Mouse (Mus musculus): Measurements from ENCODE around the gene Fam219b. TPM values are rescaled to one million over a fixed set of nuclear protein-coding genes. Genes with fewer than 3 reads are reported as not detected.

Fam219b gene
- polyA plus RNA-seq, 1 experiment from 2014 or later: 13.6 TPM

DNA sequence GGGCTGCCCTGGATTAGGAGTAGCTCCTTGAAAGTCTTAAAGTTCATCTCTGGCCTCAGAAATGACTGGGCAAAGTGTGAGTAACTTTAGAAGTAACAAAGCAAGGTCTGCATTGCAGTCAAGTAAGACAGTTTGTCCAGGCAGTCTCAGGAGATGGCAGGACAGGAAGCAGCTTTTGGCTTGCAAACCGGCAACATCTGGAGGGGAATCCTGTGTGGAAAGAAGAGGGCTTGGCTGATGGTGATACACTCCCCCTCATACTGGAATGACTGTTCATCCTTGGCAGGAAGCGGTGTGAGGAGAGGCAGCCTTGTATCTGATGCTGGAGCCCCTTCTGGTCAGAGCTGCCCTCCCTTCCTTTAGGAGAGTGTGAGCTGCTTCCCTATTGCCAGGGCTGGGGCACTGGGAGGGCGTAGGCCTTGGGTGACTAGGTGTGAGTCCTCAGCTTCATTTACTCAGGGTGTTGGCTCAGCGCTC lies 25.6 kb downstream of the Fam219b start:
- ATAC-seq (replicated peaks; ENCODE audit: low FRiP score, low read depth) (no peak), DNase-seq (ENCODE audit: low spot score) (peak; percentile 82)
- no peak for TF ChIP-seq CTCF (IDR thresholded peaks at IDR 0.05; ENCODE audit: low read depth)

DNA sequence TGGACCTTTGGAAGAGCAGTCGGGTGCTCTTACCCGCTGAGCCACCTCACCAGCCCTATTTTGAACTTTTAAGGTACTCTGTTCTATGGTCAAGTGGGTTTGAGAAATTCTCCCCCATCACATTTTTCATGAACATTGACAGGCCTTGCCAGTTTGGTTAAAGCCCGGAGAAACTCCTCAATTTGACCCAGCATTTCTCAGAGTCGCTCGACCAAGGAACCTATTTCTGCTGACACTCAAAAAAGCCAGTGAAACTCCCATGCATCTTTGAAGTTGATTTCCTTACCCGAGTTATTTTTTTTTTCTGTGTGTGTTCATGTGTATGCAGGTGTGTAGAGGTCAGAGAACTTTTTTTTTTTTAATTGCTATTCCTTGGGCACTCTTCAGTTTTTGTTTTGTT lies 27.3 kb downstream of the Fam219b start:
- Histone ChIP-seq H3K9ac (ENCODE audit: low read depth, low read length) (no peak overlapping the region), H3K36me3 (ENCODE audit: insufficient read depth, low read length) (0 out of 2 replicates have a peak, but pooled peaks cover 11% of the 10 kb centered on the region), H3K4me1 (replicated peaks; ENCODE audit: insufficient read depth, low read length) (peaks cover 37% of the 10 kb centered on the region), H3K27ac (peak overlapping the region; percentile 70), H3K4me2 (ENCODE audit: low read length) (no peak overlapping the region), H3K4me3 (replicated peaks; ENCODE audit: low read depth, low read length) (no peak overlapping the region), H3K9me3 (replicated peaks; ENCODE audit: low read length) (no peaks in the 10 kb centered on the region), H3K27me3 (ENCODE audit: insufficient read depth, low read length) (no peaks in the 10 kb centered on the region)
- DNase-seq (ENCODE audit: low spot score) (peak; percentile 61), ATAC-seq (replicated peaks; ENCODE audit: low FRiP score, low read depth) (no peak)
- WGBS: 42% methylated on average over 6 of the region's 6 CpGs
- no peak for TF ChIP-seq CTCF (IDR thresholded peaks at IDR 0.05; ENCODE audit: low read depth)

More for the DNA sequence above, 25.6 kb downstream of the Fam219b start:
- Histone ChIP-seq H3K27me3 (ENCODE audit: insufficient read depth, low read length) (no peaks in the 10 kb centered on the region), H3K36me3 (ENCODE audit: insufficient read depth, low read length) (0 out of 2 replicates have a peak, but pooled peaks cover under 1% of the 10 kb centered on the region), H3K27ac (peak overlapping the region; percentile 70), H3K9me3 (replicated peaks; ENCODE audit: low read length) (no peaks in the 10 kb centered on the region), H3K4me1 (replicated peaks; ENCODE audit: insufficient read depth, low read length) (peaks cover 37% of the 10 kb centered on the region), H3K9ac (ENCODE audit: low read depth, low read length) (no peak overlapping the region), H3K4me3 (replicated peaks; ENCODE audit: low read depth, low read length) (no peak overlapping the region), H3K4me2 (ENCODE audit: low read length) (peak overlapping the region; percentile 73)
- 29% methylated on average over 4 of the region's 4 CpGs for WGBS

DNA sequence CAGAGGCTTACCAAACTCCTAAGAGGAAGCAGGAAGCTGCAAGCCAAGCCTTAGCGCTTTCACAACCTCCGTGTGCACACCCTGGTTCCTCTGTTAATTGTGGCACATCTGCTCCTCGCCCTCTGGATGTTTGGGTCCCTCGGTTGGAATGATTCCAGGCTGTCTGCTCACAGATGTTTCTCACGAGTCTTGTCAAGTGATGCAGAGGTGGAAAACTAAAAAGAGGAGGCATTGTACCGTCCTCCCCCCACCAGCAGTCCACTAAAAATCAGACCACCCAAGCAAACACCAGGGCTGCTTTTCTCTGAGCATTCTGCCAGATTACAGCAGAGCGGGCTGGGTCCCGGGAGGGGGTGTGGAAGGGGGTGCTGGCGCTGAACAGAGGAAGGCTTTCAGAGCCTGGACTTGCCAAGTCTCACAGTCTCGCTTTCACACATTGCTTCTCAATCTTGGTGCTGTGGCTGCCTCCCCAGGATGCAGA lies 28.5 kb downstream of the Fam219b start:
- 0 out of 2 replicates have a peak, but pooled peaks cover 13% of the 10 kb centered on the region for H3K36me3 ChIP-seq (ENCODE audit: insufficient read depth, low read length)
- no peaks in the 10 kb centered on the region for H3K9me3 ChIP-seq (replicated peaks; ENCODE audit: low read length)
- peak overlapping the region; percentile 70 for H3K27ac ChIP-seq
- H3K4me1 ChIP-seq (replicated peaks; ENCODE audit: insufficient read depth, low read length): peaks cover 34% of the 10 kb centered on the region
- no peak for TF ChIP-seq CTCF (IDR thresholded peaks at IDR 0.05; ENCODE audit: low read depth)
- DNase-seq (ENCODE audit: low spot score) (peak; percentile 28), ATAC-seq (replicated peaks; ENCODE audit: low FRiP score, low read depth) (no peak)
- H3K4me3 ChIP-seq (replicated peaks; ENCODE audit: low read depth, low read length): no peak overlapping the region
- no peak overlapping the region for H3K4me2 ChIP-seq (ENCODE audit: low read length)
- 26% methylated on average over 10 of the region's 10 CpGs for WGBS
- H3K27me3 ChIP-seq (ENCODE audit: insufficient read depth, low read length): no peaks in the 10 kb centered on the region
- H3K9ac ChIP-seq (ENCODE audit: low read depth, low read length): no peak overlapping the region

DNA sequence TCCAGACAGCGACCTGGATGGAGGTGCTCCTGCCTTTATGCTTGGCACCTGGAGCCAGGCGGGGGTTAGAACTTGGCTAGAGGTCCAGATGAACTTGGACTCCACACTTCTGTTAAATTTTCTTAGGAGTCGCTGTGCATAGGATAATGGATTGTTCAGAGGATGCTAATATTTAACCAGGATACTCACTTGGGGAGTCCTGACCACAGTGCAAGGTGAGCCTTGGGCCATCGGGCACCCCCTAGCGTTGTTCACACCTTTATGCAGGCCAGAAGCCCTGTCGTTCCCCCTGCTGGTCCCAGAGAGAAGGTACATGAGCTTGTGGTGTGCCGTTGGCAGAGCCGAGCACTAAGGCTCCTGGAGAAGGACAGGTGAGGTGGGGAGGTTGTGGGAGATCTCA lies 29.5 kb downstream of the Fam219b start:
- Histone ChIP-seq H3K4me3 (replicated peaks; ENCODE audit: low read depth, low read length) (no peak overlapping the region), H3K9me3 (replicated peaks; ENCODE audit: low read length) (no peaks in the 10 kb centered on the region), H3K36me3 (ENCODE audit: insufficient read depth, low read length) (peaks cover 18% of the 10 kb centered on the region; the same call in 1 of the 2 replicates), H3K4me2 (ENCODE audit: low read length) (no peak overlapping the region), H3K4me1 (replicated peaks; ENCODE audit: insufficient read depth, low read length) (peaks cover 31% of the 10 kb centered on the region), H3K27me3 (ENCODE audit: insufficient read depth, low read length) (no peaks in the 10 kb centered on the region), H3K9ac (ENCODE audit: low read depth, low read length) (no peak overlapping the region), H3K27ac (0 out of 2 replicates have a peak overlapping the region, but pooled peaks have one; percentile 70)
- ATAC-seq (replicated peaks; ENCODE audit: low FRiP score, low read depth): peak; percentile 77
- TF ChIP-seq CTCF (IDR thresholded peaks at IDR 0.05; ENCODE audit: low read depth): peak; percentile 77
- DNase-seq (ENCODE audit: low spot score): peak; percentile 45
- WGBS: 45% methylated on average over 8 of the region's 8 CpGs

DNA sequence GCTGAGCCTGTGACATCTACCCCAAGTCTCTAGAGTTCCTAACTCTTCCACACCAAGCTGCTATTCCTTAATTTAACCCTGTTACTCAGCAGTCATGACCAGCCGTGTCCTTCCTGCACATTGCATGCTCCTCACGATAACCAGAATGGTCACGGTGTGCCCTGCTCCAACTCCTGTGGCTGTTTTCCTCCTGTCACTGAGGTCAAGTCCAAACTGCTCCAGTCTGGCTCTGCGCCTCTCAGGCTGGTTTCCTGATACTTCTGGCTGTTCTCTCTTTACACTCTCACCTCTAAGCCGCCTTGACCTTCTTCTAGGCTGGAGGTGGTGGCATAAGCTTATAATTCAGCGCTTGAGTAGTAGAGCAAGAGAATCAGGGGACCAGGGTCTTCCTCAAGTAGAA lies 31.2 kb downstream of the Fam219b start:
- Histone ChIP-seq H3K9me3 (replicated peaks; ENCODE audit: low read length) (no peaks in the 10 kb centered on the region), H3K4me2 (ENCODE audit: low read length) (no peak overlapping the region), H3K27me3 (ENCODE audit: insufficient read depth, low read length) (no peaks in the 10 kb centered on the region), H3K36me3 (ENCODE audit: insufficient read depth, low read length) (peaks cover 22% of the 10 kb centered on the region; the same call in 1 of the 2 replicates), H3K4me1 (replicated peaks; ENCODE audit: insufficient read depth, low read length) (peaks cover 15% of the 10 kb centered on the region), H3K9ac (ENCODE audit: low read depth, low read length) (no peak overlapping the region), H3K27ac (no peak overlapping the region), H3K4me3 (replicated peaks; ENCODE audit: low read depth, low read length) (no peak overlapping the region)
- no peak for TF ChIP-seq CTCF (IDR thresholded peaks at IDR 0.05; ENCODE audit: low read depth)
- 86% methylated on average over 6 of the region's 6 CpGs for WGBS
- DNase-seq (ENCODE audit: low spot score) (no peak), ATAC-seq (replicated peaks; ENCODE audit: low FRiP score, low read depth) (no peak)

DNA sequence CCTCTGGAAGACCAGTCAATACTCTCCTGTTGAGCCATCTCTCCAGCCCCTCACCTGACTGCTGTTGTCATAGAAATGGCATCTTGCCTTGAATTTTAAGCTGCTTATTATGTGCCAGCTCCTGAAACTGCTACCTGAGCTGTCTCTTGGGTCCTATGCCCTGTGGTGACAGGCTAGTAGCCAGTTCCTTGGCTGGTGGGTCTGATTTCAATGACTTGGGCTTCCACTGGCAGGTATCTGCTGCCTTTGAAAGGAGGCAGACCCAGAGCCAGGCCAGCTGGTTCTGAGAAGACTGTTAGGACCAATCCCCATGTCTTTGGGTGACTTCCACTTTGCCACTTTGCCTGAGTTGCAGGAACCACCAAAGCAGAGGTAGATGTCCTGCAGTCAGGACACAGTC lies 37.1 kb downstream of the Fam219b start:
- no peak for TF ChIP-seq CTCF (IDR thresholded peaks at IDR 0.05; ENCODE audit: low read depth)
- Histone ChIP-seq H3K27ac (no peak overlapping the region), H3K27me3 (ENCODE audit: insufficient read depth, low read length) (no peaks in the 10 kb centered on the region), H3K4me1 (replicated peaks; ENCODE audit: insufficient read depth, low read length) (no peaks in the 10 kb centered on the region), H3K9ac (ENCODE audit: low read depth, low read length) (no peak overlapping the region), H3K36me3 (ENCODE audit: insufficient read depth, low read length) (peaks cover 32% of the 10 kb centered on the region), H3K9me3 (replicated peaks; ENCODE audit: low read length) (no peaks in the 10 kb centered on the region), H3K4me2 (ENCODE audit: low read length) (no peak overlapping the region), H3K4me3 (replicated peaks; ENCODE audit: low read depth, low read length) (no peak overlapping the region)
- DNase-seq (ENCODE audit: low spot score): no peak
- no peak for ATAC-seq (replicated peaks; ENCODE audit: low FRiP score, low read depth)

- Histone ChIP-seq H3K4me2 (ENCODE audit: low read length) (no peak overlapping the region), H3K36me3 (ENCODE audit: insufficient read depth, low read length) (peaks cover 39% of the 10 kb centered on the region), H3K9me3 (replicated peaks; ENCODE audit: low read length) (no peaks in the 10 kb centered on the region), H3K27ac (no peak overlapping the region), H3K9ac (ENCODE audit: low read depth, low read length) (no peak overlapping the region), H3K27me3 (ENCODE audit: insufficient read depth, low read length) (no peaks in the 10 kb centered on the region), H3K4me1 (replicated peaks; ENCODE audit: insufficient read depth, low read length) (no peaks in the 10 kb centered on the region), H3K4me3 (replicated peaks; ENCODE audit: low read depth, low read length) (no peak overlapping the region)
- no peak for ATAC-seq (replicated peaks; ENCODE audit: low FRiP score, low read depth)
- WGBS: 72% methylated on average over 3 of the region's 3 CpGs
- no peak for TF ChIP-seq CTCF (IDR thresholded peaks at IDR 0.05; ENCODE audit: low read depth)
- no peak for DNase-seq (ENCODE audit: low spot score)
Observed at GRCm38 (mm10) chr9:57575577-57575976, 38.2 kb downstream of the Fam219b start.
